Mouse (Mus musculus): ENCODE measurements around the gene Slc27a2.
A peak's percentile ranks its signal among the peaks of the same experiment; 100 is the strongest.

Gene Slc27a2

GRCm38 (mm10) chr2:126555533-126555932 is 3.3 kb downstream of the Slc27a2 start:
- no peak for DNase-seq

DNA sequence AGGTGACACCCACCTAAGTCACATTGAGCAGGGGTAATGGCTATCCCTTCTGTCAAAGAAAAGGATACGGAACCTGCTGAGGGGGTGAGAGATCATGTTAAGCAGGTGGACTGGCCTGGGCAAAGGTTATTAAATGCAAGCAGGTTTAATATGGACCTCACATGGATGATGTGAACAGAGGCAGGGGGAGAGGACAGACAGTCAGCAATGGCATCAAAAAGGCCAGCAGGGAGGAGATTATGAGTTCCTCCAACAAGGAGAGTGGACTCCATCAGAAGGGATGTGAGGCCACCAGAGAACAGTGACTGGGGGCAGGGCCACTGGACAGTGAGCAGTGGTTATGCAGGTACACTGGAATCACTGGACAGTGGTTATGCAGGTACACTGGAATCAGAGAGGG is 7.9 kb downstream of the Slc27a2 start:
- DNase-seq, result no peak

GRCm38 (mm10) chr2:126563411-126564105 is 11.4 kb downstream of the Slc27a2 start:
- peak; percentile 16 to 18 for DNase-seq

GRCm38 (mm10) chr2:126572163-126572562 is 20.0 kb downstream of the Slc27a2 start:
- no peak for DNase-seq

DNA sequence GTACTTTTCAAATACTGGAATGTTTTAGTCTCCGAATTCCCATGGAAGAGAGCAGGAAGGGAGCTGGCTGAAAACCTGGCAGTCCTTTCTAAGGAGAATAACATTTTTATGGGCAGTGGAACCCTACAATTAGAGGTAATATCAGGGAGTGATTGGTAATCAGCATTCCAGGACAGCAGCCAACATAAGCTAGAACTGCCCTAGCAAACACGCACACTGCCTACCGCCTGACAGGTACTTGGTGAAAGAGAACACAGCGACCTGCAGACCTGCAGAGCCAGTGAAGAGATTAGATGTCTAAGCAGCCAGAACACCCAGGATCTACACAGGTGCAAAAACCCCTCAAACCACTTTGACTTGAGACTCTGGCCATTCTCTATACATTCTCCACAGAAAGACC is 20.5 kb downstream of the Slc27a2 start:
- DNase-seq, result no peak

- DNase-seq, result no peak
Observed at GRCm38 (mm10) chr2:126575391-126576176, 23.4 kb downstream of the Slc27a2 start.

DNA sequence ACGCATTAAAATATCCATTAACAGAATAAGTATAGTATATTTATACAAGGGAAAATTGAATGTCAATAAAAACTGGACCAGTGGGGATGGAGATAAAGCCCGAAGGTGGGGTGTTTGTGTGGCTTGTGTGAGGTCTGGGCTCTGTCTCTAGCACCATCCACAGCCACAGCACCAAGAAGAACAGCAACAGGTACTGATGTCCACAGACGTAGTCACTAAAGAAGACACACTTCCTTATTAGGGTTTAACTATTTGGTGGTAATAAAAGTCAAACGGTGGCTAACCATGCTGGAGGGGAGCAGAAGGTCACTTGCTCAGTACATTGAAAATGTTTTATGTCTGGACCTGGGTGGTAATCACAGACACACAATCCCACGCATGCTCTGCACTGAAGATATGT is 25.2 kb downstream of the Slc27a2 start:
- DNase-seq, result no peak

- DNase-seq, result no peak
Observed at GRCm38 (mm10) chr2:126579282-126579681, 27.1 kb downstream of the Slc27a2 start.

DNA sequence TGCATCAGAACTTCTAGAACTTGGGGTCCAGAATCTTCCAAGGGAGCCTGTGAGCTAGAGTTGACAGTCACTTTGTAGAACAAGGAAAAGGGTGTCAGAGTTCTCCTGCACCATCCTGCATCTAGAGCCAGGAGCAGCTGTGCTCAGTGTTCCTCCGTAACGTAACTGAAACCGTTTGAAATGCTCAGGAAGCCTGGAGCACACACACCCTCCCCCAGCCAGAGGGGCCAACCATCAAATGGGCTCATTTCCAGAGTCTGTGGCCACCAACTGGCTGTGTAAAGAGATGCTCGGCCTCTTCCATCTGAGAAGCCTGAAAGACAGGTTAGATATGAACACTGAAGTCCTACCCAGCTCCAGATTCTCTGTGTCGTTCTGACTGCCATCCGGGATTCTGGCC is 31.8 kb downstream of the Slc27a2 start:
- no peak for DNase-seq

GRCm38 (mm10) chr2:126584621-126585369 is 32.6 kb downstream of the Slc27a2 start:
- DNase-seq, result no peak

GRCm38 (mm10) chr2:126587468-126587867 is 35.3 kb downstream of the Slc27a2 start:
- DNase-seq, result no peak

DNA sequence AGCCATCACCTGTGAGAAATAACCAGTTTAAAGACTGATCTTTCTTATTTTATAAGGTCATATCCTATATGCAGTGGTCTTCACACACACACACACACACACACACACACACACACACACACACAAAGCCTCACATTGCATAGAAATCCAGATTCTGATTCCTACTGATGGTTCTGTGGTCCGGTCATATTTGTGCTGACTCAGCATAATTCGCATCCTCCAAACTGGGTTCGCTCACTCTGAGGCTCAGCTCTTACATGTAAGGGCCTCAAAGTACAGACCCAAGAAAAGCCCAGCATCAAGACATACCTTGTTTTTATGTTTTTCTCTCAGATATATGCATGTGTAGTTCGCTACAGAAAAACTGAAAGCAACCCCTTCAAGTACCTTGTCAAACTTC is 39.1 kb downstream of the Slc27a2 start:
- no peak for DNase-seq

GRCm38 (mm10) chr2:126593831-126594610 is 41.8 kb downstream of the Slc27a2 start:
- peak; percentile 77 to 84 for DNase-seq

DNA sequence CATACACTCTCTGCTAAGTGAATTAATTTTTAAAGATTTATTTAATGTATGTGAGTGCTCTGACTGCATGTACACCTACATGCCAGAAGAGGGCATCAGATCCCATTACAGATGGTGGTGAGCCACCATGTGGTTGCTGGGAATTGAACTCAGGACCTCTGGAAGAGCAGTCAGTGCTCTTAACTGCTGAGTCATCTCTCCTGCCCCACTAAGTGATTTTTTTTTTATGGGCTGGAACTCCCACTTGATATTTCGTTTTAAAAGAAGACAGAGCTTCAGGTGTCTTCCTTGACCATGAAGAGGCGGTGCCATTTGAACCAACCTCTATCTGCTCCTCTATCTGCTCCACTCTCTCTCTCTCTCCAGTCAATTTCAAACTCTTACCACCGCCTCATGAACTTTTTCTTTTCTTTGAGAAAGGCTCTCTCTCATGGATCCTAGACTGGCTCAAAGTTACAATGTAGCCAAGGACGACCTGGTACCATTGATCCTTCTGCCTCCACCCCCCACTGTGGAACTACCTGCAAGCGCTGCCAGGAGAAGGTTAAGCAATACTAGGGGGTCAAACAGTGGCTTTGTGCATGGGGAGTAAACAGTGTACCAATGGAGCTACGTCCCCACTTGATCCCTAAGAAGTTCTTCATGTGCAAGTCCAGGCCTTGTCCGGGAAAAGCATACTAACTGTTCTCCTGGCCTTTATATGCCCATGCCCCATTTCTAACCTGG is 44.3 kb downstream of the Slc27a2 start:
- no peak for DNase-seq

DNA sequence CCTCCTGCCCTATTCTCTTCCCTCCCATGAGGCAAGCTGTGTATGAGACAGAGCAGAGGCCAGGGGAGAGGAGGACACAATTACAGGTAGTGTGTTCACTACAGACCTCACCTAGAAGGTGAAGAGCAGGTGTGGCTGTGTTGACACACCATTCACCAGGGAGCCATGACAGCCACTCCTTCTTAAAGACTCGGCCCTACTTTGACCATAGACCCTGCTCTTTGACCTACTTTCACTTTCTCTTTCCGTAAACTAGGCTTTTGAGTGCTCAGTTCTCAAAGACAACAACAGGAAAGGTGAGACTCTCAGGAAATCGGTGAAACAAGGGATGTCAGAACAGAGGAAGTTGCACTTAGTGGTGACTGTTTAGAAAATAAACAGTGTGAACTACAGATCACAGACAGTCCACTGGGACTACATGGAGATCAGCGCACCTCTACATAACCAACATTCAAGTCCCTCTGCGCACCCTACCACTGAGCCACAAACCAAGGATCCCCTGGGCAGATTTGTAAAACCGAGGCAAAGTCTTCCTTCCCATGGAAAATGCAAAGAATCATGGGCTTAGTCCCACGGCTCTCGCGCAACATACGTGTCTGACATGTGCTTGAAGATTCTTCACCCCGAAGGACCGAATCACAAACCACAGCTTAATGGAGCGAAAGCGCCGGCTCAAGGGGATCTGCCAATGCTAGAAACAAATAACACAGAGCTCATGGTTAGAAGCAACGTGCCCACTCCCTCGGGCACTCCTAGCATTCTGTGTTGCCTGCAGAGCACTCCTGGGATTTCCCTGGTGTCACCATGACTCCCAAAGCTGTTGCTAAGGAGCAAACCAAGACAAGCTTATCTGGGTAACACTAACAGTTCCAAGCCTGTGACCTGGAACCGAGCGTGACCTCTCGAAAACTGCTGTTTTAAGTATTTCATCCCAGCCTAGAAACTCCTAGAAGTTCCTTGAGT is 45.4 kb downstream of the Slc27a2 start:
- no peak for DNase-seq

DNA sequence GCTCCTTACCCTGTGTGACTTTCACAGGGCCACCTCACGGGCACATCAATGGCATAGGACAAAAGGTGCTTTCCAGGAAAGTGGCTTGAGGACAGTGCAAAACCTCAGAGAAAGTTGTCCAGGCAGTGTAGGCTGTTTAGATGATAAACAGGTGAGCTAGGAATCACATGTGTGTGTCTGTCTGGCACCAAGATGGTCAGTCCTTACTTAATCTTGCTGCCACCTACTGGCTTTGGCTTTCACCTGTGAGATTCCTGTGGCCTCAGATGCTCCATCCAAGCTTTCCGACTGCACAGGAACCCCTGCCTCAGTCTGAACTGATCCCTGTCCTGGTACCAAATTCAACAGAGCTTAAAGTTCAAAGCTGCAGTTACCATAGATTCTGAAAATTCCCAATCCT is 46.2 kb downstream of the Slc27a2 start:
- DNase-seq, result no peak

DNA sequence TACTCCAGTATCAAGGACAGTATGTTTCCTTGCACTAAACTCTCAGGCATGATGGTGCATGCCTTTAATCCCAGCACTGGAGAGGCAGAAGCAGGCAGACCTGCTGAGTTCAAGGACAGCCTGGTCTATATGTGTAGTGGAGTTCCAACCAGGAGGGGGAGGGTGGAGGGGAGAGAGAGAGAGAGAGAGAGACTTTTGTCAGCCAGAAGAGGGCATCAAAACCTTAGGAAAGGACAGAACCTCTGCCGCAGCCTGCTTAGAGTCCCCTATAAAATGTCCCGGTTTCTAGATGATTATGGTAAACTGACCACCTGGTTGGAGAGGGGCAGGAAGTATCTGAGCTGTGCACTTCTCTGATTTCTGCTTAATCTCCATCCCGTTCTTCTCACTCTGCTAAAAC is 46.8 kb downstream of the Slc27a2 start:
- DNase-seq, result peak; percentile 24 to 29

DNA sequence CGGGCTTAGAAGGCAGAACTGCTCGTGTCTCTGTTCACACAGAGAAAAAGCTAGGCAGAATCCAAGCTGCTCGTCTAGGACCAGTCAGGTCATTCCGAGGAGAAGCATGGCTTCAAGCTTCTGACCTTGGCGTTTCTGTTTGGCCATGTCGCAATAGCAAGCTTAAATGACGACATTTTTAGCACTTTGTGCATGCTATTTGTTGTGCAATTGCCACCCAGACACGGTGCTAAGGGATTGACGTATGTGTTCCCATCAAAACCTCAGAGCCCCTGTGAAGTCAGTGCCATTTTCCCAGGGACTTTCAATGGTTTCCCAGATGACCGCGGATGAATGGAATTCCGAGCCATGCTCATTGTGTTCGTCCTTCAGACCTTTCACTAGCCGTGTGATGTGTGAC is 48.3 kb downstream of the Slc27a2 start:
- no peak for DNase-seq

DNA sequence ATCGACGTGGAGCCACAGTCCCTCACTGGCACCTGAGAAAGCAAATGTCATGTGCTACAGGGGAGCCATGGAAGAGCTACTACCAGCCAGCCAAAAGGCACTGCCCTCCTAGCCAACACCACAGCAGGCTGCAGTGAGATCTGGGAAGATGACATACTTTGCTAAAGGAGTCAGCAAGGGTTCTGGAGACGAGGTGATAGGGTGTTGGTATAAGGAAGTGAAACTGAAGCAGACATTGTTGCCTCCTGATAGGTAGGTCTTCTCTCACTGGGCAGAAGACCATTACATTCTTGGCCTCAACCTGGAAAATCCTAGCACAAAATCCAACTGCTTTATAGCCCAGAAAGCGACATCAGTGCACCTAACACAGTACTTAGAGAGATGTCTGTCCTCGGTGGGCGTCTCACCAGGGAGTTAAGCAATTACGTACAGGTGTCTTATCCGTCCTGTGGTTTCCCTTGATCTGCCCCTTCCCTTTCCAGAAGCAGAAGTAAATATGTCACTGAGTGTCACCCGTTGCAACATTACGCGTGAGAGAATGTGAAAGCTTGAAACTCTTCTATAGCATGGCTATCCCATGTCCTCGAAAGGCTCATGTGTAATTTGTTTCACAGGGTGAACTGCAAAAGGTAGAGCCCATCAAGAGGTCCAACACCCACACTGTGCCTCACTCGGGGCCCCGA is 49.9 kb downstream of the Slc27a2 start:
- DNase-seq, result no peak

- no peak for DNase-seq
Observed at GRCm38 (mm10) chr2:126606061-126606687, 54.0 kb downstream of the Slc27a2 start.
